Mouse (Mus musculus): ENCODE measurements at regions not wholly inside any gene's neighbourhood (a gene's known extent, or its start where the extent isn't known, plus 50 kb on each side); places are given as distances from the start of the nearest gene placed in this dataset.

- no peaks in the 10 kb centered on the region for H3K36me3 ChIP-seq (ENCODE audit: insufficient read depth)
- no peak for DNase-seq
- TF ChIP-seq CTCF (IDR thresholded peaks at IDR 0.05; ENCODE audit: low read depth) = no peak
- no peak overlapping the region for H3K27ac ChIP-seq (ENCODE audit: low read depth, low read length)
- no peaks in the 10 kb centered on the region for H3K27me3 ChIP-seq (ENCODE audit: insufficient read depth, low read length)
- no peaks in the 10 kb centered on the region for H3K9me3 ChIP-seq (ENCODE audit: low read length)
- no peak overlapping the region for H3K4me2 ChIP-seq (ENCODE audit: low read depth)
- no peak overlapping the region for H3K9ac ChIP-seq
- WGBS = 87% methylated on average over 1 of the region's 1 CpGs
- no peak overlapping the region for H3K4me3 ChIP-seq (ENCODE audit: low read depth, low read length)
- no peaks in the 10 kb centered on the region for H3K4me1 ChIP-seq (ENCODE audit: insufficient read depth)
- ATAC-seq = no peak
These were observed 1185.4 kb upstream of the Zeb2 start for GRCm38 (mm10) chr2:46302627-46303026.

DNA sequence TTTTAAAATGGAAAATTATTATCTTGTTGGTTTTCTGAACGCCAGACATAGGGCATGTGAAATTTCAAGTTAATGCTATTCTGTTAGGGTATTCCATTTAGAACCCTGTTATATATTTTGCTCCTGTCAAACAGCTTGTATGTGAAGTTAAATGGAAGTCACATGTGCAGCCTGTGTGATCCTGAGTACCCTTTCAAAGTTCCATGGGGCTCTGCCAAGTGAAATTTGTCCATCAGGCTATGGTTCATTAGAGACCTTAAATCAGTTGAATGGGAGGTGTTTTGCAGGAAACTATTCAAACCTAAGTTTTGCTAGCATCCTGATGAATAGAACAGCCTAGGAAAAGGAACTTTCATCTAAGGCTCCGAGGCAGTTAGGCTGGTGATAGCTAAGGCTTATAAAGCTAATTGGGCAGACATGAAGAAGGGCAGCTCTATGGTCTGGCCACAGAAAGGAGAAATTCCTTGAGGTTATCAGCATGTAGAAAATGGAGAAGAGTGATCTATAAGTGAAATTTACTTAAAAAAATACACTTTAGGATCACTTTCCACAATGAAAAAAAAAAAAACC, 1180.2 kb upstream of the Zeb2 start:
- Histone ChIP-seq H3K4me3 (ENCODE audit: low read depth, low read length) (no peak overlapping the region), H3K9ac (no peak overlapping the region), H3K4me2 (ENCODE audit: low read depth) (no peak overlapping the region), H3K9me3 (ENCODE audit: low read length) (no peaks in the 10 kb centered on the region), H3K27ac (ENCODE audit: low read depth, low read length) (no peak overlapping the region), H3K36me3 (ENCODE audit: insufficient read depth) (no peaks in the 10 kb centered on the region), H3K4me1 (ENCODE audit: insufficient read depth) (no peaks in the 10 kb centered on the region), H3K27me3 (ENCODE audit: insufficient read depth, low read length) (no peaks in the 10 kb centered on the region)
- ATAC-seq (no peak), DNase-seq (no peak)
- 13% methylated on average over 2 of the region's 2 CpGs for WGBS
- no peak for TF ChIP-seq CTCF (IDR thresholded peaks at IDR 0.05; ENCODE audit: low read depth)

GRCm38 (mm10) chr2:46283929-46284598, 1166.9 kb upstream of the Zeb2 start:
- no peak overlapping the region for H3K9ac ChIP-seq
- no peaks in the 10 kb centered on the region for H3K9me3 ChIP-seq (ENCODE audit: low read length)
- no peak for TF ChIP-seq CTCF (IDR thresholded peaks at IDR 0.05; ENCODE audit: low read depth)
- H3K36me3 ChIP-seq (ENCODE audit: insufficient read depth) = no peaks in the 10 kb centered on the region
- no peaks in the 10 kb centered on the region for H3K27me3 ChIP-seq (ENCODE audit: insufficient read depth, low read length)
- peak; percentile 37 for DNase-seq
- H3K4me1 ChIP-seq (ENCODE audit: insufficient read depth) = no peaks in the 10 kb centered on the region
- WGBS = 44% methylated on average over 5 of the region's 5 CpGs
- no peak overlapping the region for H3K4me2 ChIP-seq (ENCODE audit: low read depth)
- no peak overlapping the region for H3K4me3 ChIP-seq (ENCODE audit: low read depth, low read length)
- H3K27ac ChIP-seq (ENCODE audit: low read depth, low read length) = no peak overlapping the region
- peak; percentile 65; the same call in 1 of the 2 replicates for ATAC-seq

GRCm38 (mm10) chr2:46280822-46281221, 1163.6 kb upstream of the Zeb2 start:
- no peak for ATAC-seq

GRCm38 (mm10) chr2:46261618-46262017, 1144.4 kb upstream of the Zeb2 start:
- no peak overlapping the region for H3K9ac ChIP-seq
- H3K27ac ChIP-seq (ENCODE audit: low read depth, low read length) = 0 out of 2 replicates have a peak overlapping the region, but pooled peaks have one; percentile 21
- no peak overlapping the region for H3K4me2 ChIP-seq (ENCODE audit: low read depth)
- H3K36me3 ChIP-seq (ENCODE audit: insufficient read depth) = no peaks in the 10 kb centered on the region
- TF ChIP-seq CTCF (IDR thresholded peaks at IDR 0.05; ENCODE audit: low read depth) = no peak
- H3K4me1 ChIP-seq (ENCODE audit: insufficient read depth) = no peaks in the 10 kb centered on the region
- H3K4me3 ChIP-seq (ENCODE audit: low read depth, low read length) = no peak overlapping the region
- DNase-seq (no peak), ATAC-seq (peak; percentile 60)
- no peaks in the 10 kb centered on the region for H3K27me3 ChIP-seq (ENCODE audit: insufficient read depth, low read length)
- no peaks in the 10 kb centered on the region for H3K9me3 ChIP-seq (ENCODE audit: low read length)
- 66% methylated on average over 1 of the region's 1 CpGs for whole genome bisulfite sequencing

More at GRCm38 (mm10) chr2:46280822-46281221, 1163.6 kb upstream of the Zeb2 start:
- no peaks in the 10 kb centered on the region for H3K36me3 ChIP-seq (ENCODE audit: insufficient read depth)
- H3K4me2 ChIP-seq (ENCODE audit: low read depth) = no peak overlapping the region
- H3K4me1 ChIP-seq (ENCODE audit: insufficient read depth) = no peaks in the 10 kb centered on the region
- H3K9me3 ChIP-seq (ENCODE audit: low read length) = no peaks in the 10 kb centered on the region
- no peaks in the 10 kb centered on the region for H3K27me3 ChIP-seq (ENCODE audit: insufficient read depth, low read length)
- WGBS = 82% methylated on average over 2 of the region's 2 CpGs
- no peak overlapping the region for H3K27ac ChIP-seq (ENCODE audit: low read depth, low read length)
- H3K9ac ChIP-seq = no peak overlapping the region
- TF ChIP-seq CTCF (IDR thresholded peaks at IDR 0.05; ENCODE audit: low read depth) = no peak
- no peak for DNase-seq
- no peak overlapping the region for H3K4me3 ChIP-seq (ENCODE audit: low read depth, low read length)

DNA sequence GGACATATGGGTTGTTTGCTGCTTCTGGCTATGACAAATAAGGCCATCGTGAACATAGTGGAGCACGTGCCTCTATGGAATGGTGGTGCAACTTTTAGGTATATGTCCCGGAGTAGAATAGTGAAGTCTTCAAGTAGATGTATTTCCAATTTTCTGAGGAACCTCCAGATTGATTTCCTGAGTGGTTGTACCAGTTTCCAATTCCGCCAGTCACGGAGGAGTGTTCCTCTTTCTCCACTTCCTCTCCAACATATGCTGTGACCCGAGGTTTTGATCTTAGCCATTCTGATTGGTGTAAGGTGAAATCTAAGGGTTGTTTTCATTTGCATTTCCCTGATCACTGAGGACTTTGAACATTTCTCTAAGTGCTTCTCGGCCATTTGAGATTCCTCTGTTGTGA, 1134.4 kb upstream of the Zeb2 start:
- Histone ChIP-seq H3K36me3 (ENCODE audit: insufficient read depth) (no peaks in the 10 kb centered on the region), H3K4me3 (ENCODE audit: low read depth, low read length) (no peak overlapping the region), H3K9ac (no peak overlapping the region), H3K9me3 (ENCODE audit: low read length) (no peaks in the 10 kb centered on the region), H3K27ac (ENCODE audit: low read depth, low read length) (no peak overlapping the region), H3K4me1 (ENCODE audit: insufficient read depth) (no peaks in the 10 kb centered on the region), H3K27me3 (ENCODE audit: insufficient read depth, low read length) (no peaks in the 10 kb centered on the region), H3K4me2 (ENCODE audit: low read depth) (no peak overlapping the region)
- ATAC-seq (no peak), DNase-seq (no peak)
- no peak for TF ChIP-seq CTCF (IDR thresholded peaks at IDR 0.05; ENCODE audit: low read depth)
- 93% methylated on average over 7 of the region's 7 CpGs for WGBS

DNA sequence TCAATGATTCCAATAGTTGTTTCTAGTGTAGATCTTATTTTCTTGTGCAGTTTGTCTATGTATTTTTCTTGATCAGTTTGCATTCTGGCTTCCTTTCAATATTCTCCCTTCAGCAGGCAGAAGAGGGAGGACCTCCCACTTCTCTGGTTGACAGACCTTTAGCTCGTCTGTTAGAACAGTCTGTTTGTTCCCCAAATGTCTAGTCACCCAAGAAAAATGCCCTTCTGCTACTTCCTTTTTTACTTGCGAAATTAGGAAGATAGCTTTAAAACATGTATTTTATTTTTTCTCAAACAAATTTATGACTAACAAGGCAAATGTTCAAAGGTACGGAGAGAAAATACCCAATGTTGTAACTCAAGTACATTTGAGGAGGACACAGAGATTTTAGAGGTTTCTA, 1128.5 kb upstream of the Zeb2 start:
- Histone ChIP-seq H3K4me3 (ENCODE audit: low read depth, low read length) (no peak overlapping the region), H3K36me3 (ENCODE audit: insufficient read depth) (no peaks in the 10 kb centered on the region), H3K4me1 (ENCODE audit: insufficient read depth) (no peaks in the 10 kb centered on the region), H3K9ac (no peak overlapping the region), H3K4me2 (ENCODE audit: low read depth) (no peak overlapping the region), H3K27ac (ENCODE audit: low read depth, low read length) (no peak overlapping the region), H3K27me3 (ENCODE audit: insufficient read depth, low read length) (no peaks in the 10 kb centered on the region), H3K9me3 (ENCODE audit: low read length) (no peaks in the 10 kb centered on the region)
- WGBS = 58% methylated on average over 3 of the region's 3 CpGs
- TF ChIP-seq CTCF (IDR thresholded peaks at IDR 0.05; ENCODE audit: low read depth) = no peak
- no peak for ATAC-seq
- DNase-seq = no peak

Data from forebrain, postnatal 0 days (tissue).